Mouse (Mus musculus): ENCODE data around the gene Alkbh1.
"Not testable (repeated sequence)": the region's sequence is repeated elsewhere in the genome, so short reads cannot be mapped to it uniquely, and the experiment has no call there.

DNA sequence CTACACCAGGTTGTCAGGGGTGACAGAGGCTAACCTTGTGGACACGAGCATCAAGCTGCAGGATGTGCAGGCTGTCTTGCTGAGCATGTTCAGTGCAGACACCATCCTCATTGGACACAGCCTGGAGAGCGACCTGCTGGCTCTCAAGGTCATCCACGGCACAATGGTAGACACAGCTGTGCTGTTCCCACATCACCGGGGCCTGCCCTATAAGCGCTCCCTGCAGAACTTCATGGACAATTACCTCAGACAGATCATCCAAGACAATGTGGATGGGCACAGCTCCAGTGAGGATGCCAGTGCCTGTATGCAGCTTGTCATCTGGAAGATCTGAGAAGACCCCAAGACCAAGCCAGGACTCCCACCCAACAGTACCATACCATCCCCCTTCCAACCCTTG is 38.7 kb upstream of the Alkbh1 start:
- not testable (repeated sequence) for TF ChIP-seq CTCF (IDR thresholded peaks at IDR 0.05; ENCODE audit: extremely low read depth, insufficient read length, insufficient replicate concordance, low read depth, low read length); POLR2A (IDR thresholded peaks at IDR 0.05; ENCODE audit: low read depth, low read length)

Measured in small intestine, adult 2 months (tissue).